26 mouse cellular contexts compared by ENCODE assay signal in genomic region chr6:73499631-73500030, GRCm38 (mm10). TPM values are rescaled to one million over a fixed set of nuclear protein-coding genes. Genes with fewer than 3 reads are reported as not detected.
"Had no signal": no experiment of that assay in that cellular context is flagged by ENCODE, and none has a peak within 500 bp of the region (broad histone marks: within the 10 kb centered on the region; RNA-seq: fewer than 3 reads in every experiment).

No protein-coding gene starts in this region.

- H3K4me1 ChIP-seq: neural tube, embryonic 12.5 days; neural tube, embryonic 15.5 days; stomach, embryonic 15.5 days had no signal

- H3K4me2 ChIP-seq: neural tube, embryonic 12.5 days; neural tube, embryonic 13.5 days; neural tube, embryonic 15.5 days; stomach, embryonic 15.5 days had no signal

- H3K27me3 ChIP-seq: neural tube, embryonic 12.5 days; neural tube, embryonic 13.5 days; neural tube, embryonic 15.5 days; stomach, embryonic 15.5 days had no signal

- H3K9ac ChIP-seq: neural tube, embryonic 12.5 days; neural tube, embryonic 13.5 days; neural tube, embryonic 15.5 days; stomach, embryonic 15.5 days had no signal

- H3K36me3 ChIP-seq: neural tube, embryonic 12.5 days; neural tube, embryonic 13.5 days; neural tube, embryonic 15.5 days; stomach, embryonic 15.5 days had no signal

- H3K9me3 ChIP-seq: neural tube, embryonic 12.5 days; neural tube, embryonic 13.5 days; neural tube, embryonic 15.5 days; stomach, embryonic 15.5 days had no signal

- DNase-seq: retina, postnatal 1 day; right cerebral cortex, adult 18-20 months; right cerebral cortex, postnatal 14 days; right cerebral cortex, postnatal 25 days; right cerebral cortex, postnatal 4 days; spleen, adult 18-20 months; thymus, adult 18-20 months; thymus, adult 2 months; thymus, postnatal 14 days; thymus, postnatal 25 days; thymus, postnatal 36 days; thymus, postnatal 4 days had no signal

- H3K4me3 ChIP-seq: neural tube, embryonic 12.5 days; neural tube, embryonic 13.5 days; neural tube, embryonic 15.5 days; stomach, embryonic 15.5 days had no signal

- H3K27ac ChIP-seq: neural tube, embryonic 12.5 days; neural tube, embryonic 13.5 days; neural tube, embryonic 15.5 days; stomach, embryonic 15.5 days; stomach, postnatal 0 days had no signal

RNA-seq across cellular contexts. Expression of gene 4931417E11Rik, which starts 30.2 kb away (rescaled TPM):
- total RNA-seq: neutrophil, adult 5-6 weeks had no signal
- polyA plus RNA-seq: neural tube, embryonic 11.5 days; neural tube, embryonic 12.5 days; neural tube, embryonic 13.5 days; neural tube, embryonic 14.5 days; neural tube, embryonic 15.5 days; small intestine, adult 2 months; spleen, adult 2 months; stomach, embryonic 14.5 days; stomach, embryonic 15.5 days; stomach, embryonic 16.5 days; stomach, postnatal 0 days; thymus, adult 2 months; thymus, postnatal 0 days; urinary bladder, adult 2 months had no signal
